Mouse (Mus musculus) myocyte (in vitro differentiated cells): ENCODE measurements around the gene Dpagt1.

ENCODE experiments used
- MAX ChIP-seq: IDR thresholded peaks from one replicate; pipeline ENCODE4 v1.6.1; 2011; ENCODE audit warnings: low read depth, mild to moderate bottlenecking, control low read depth
- MYOD1 ChIP-seq, 3 experiments: IDR thresholded peaks; one replicate each; pipeline ENCODE4 v1.6.1; 2011; ENCODE audit warnings: control low read depth in 2 of 3, low read depth in 2 of 3, mild to moderate bottlenecking in 2 of 3, moderate library complexity in 1 of 3; ENCODE audit not compliant: insufficient read length in 2 of 3, control insufficient read depth in 1 of 3
- MYOG ChIP-seq, 3 experiments: IDR thresholded peaks; one replicate each; pipeline ENCODE4 v1.6.1; 2011; ENCODE audit warnings: control low read depth in 2 of 3, low read depth in 2 of 3, mild to moderate bottlenecking in 2 of 3; ENCODE audit not compliant: insufficient read length in 2 of 3, control insufficient read depth in 1 of 3, insufficient read depth in 1 of 3
- POLR2A ChIP-seq: IDR thresholded peaks from one replicate; pipeline ENCODE4 v1.6.1; 2011; ENCODE audit warnings: low read depth, mild to moderate bottlenecking, control low read depth, moderate library complexity; ENCODE audit not compliant: insufficient read length
- POLR2AphosphoS2 ChIP-seq: IDR thresholded peaks from one replicate; pipeline ENCODE4 v1.6.1; 2011; ENCODE audit warnings: low read depth, control low read depth; ENCODE audit not compliant: insufficient read length
- TCF12 ChIP-seq: IDR thresholded peaks from one replicate; pipeline ENCODE4 v1.6.1; 2011; ENCODE audit warnings: mild to moderate bottlenecking, control low read depth; ENCODE audit not compliant: poor library complexity, insufficient read depth, severe bottlenecking

DNA sequence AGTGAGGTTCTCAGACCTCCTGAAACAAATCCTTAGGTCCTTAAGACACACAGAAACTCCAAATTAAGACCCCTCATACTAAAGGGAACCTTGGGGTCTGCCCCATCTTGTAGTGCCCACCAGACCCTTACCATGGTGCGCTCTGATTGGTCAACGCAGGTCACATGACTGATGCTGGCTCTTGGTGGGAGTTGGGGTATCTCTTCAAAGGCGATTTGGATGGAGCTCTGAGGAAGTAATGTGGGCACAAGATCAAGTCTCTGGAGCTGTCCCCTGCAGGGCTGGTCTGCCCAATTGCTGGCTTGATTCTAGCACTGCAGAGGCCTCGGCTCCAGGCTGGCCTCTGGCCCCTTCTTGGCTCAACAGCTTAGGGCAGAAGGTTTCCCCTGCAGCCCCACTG, 8.4 kb upstream of the Dpagt1 start:
- TF ChIP-seq MAX (no peak), MYOG (IDR thresholded peaks at IDR 0.05; ENCODE audit: control insufficient read depth in 1 of 3, insufficient read depth in 1 of 3, insufficient read length in 2 of 3, low read depth in 2 of 3) (no peak), POLR2A (no peak), MYOD1 (IDR thresholded peaks at IDR 0.05; ENCODE audit: control insufficient read depth in 1 of 3, insufficient read length in 2 of 3, low read depth in 2 of 3) (no peak), POLR2AphosphoS2 (no peak), TCF12 (no peak)
